Mouse (Mus musculus): ENCODE data around the gene Tomm7.
A peak's percentile ranks its signal among the peaks of the same experiment; 100 is the strongest.
"Not testable (repeated sequence)": the region's sequence is repeated elsewhere in the genome, so short reads cannot be mapped to it uniquely, and the experiment has no call there.

The Tomm7 gene

GRCm38 (mm10) chr5:23850345-23851159, 6.6 kb upstream of the Tomm7 start:
- DNase-seq: peak; percentile 99

- no peak for DNase-seq
Observed at GRCm38 (mm10) chr5:23845141-23845540, 1.2 kb upstream of the Tomm7 start.

GRCm38 (mm10) chr5:23844531-23844841, 525 bp upstream of the Tomm7 start:
- DNase-seq: peak; percentile 92

GRCm38 (mm10) chr5:23838158-23838557, 5.8 kb downstream of the Tomm7 start:
- no peak for DNase-seq

GRCm38 (mm10) chr5:23835691-23836090, 8.3 kb downstream of the Tomm7 start:
- DNase-seq: not testable (repeated sequence)

- DNase-seq: peak; percentile 89
Observed at GRCm38 (mm10) chr5:23830897-23831752, 12.8 kb downstream of the Tomm7 start.

- no peak for DNase-seq
Observed at GRCm38 (mm10) chr5:23826321-23827004, 17.5 kb downstream of the Tomm7 start.

GRCm38 (mm10) chr5:23824171-23824733, 19.7 kb downstream of the Tomm7 start:
- peak; percentile 73 for DNase-seq

GRCm38 (mm10) chr5:23822306-23822705, 21.7 kb downstream of the Tomm7 start:
- peak; percentile 70 for DNase-seq

- DNase-seq: peak; percentile 86
Observed at GRCm38 (mm10) chr5:23816681-23817080, 27.3 kb downstream of the Tomm7 start.

- peak; percentile 1 for DNase-seq
Observed at GRCm38 (mm10) chr5:23814841-23815240, 29.1 kb downstream of the Tomm7 start.

GRCm38 (mm10) chr5:23792726-23793125, 51.2 kb downstream of the Tomm7 start:
- DNase-seq: no peak

GRCm38 (mm10) chr5:23789078-23789612, 54.8 kb downstream of the Tomm7 start:
- DNase-seq: no peak

All from heart, adult 11 months (tissue).